Mouse (Mus musculus): ENCODE measurements around the gene Rapgef5.

The Rapgef5 gene

GRCm38 (mm10) chr12:117720794-117721747 lies 204.8 kb downstream of the Rapgef5 start:
- DNase-seq (ENCODE audit: low spot score) = no peak

- DNase-seq (ENCODE audit: low spot score) = no peak
These were observed 205.5 kb downstream of the Rapgef5 start for GRCm38 (mm10) chr12:117721748-117722150.

- DNase-seq (ENCODE audit: low spot score) = no peak
These were observed 208.7 kb downstream of the Rapgef5 start for GRCm38 (mm10) chr12:117725011-117725410.

- DNase-seq (ENCODE audit: low spot score) = no peak
These were observed 211.3 kb downstream of the Rapgef5 start for GRCm38 (mm10) chr12:117727481-117728177.

GRCm38 (mm10) chr12:117728178-117728611 lies 211.9 kb downstream of the Rapgef5 start:
- DNase-seq (ENCODE audit: low spot score) = no peak

- DNase-seq (ENCODE audit: low spot score) = no peak
These were observed 217.3 kb downstream of the Rapgef5 start for GRCm38 (mm10) chr12:117733611-117734010.

- DNase-seq (ENCODE audit: low spot score) = no peak
These were observed 219.9 kb downstream of the Rapgef5 start for GRCm38 (mm10) chr12:117736130-117736529.

GRCm38 (mm10) chr12:117736928-117737327 lies 220.6 kb downstream of the Rapgef5 start:
- no peak for DNase-seq (ENCODE audit: low spot score)

GRCm38 (mm10) chr12:117737332-117738031 lies 221.2 kb downstream of the Rapgef5 start:
- DNase-seq (ENCODE audit: low spot score) = no peak

GRCm38 (mm10) chr12:117742487-117742886 lies 226.2 kb downstream of the Rapgef5 start:
- no peak for DNase-seq (ENCODE audit: low spot score)

- DNase-seq (ENCODE audit: low spot score) = no peak
These were observed 228.6 kb downstream of the Rapgef5 start for GRCm38 (mm10) chr12:117744580-117745483.

GRCm38 (mm10) chr12:117746611-117747010 lies 230.3 kb downstream of the Rapgef5 start:
- no peak for DNase-seq (ENCODE audit: low spot score)

GRCm38 (mm10) chr12:117751045-117751444 lies 234.8 kb downstream of the Rapgef5 start:
- DNase-seq (ENCODE audit: low spot score) = no peak

GRCm38 (mm10) chr12:117751520-117752383 lies 235.5 kb downstream of the Rapgef5 start:
- no peak for DNase-seq (ENCODE audit: low spot score)

GRCm38 (mm10) chr12:117756010-117756409 lies 239.7 kb downstream of the Rapgef5 start:
- no peak for DNase-seq (ENCODE audit: low spot score)

- DNase-seq (ENCODE audit: low spot score) = no peak
These were observed 244.1 kb downstream of the Rapgef5 start for GRCm38 (mm10) chr12:117760373-117760772.

- no peak for DNase-seq (ENCODE audit: low spot score)
These were observed 244.6 kb downstream of the Rapgef5 start for GRCm38 (mm10) chr12:117760846-117761245.

GRCm38 (mm10) chr12:117761698-117762097 lies 245.4 kb downstream of the Rapgef5 start:
- no peak for DNase-seq (ENCODE audit: low spot score)

GRCm38 (mm10) chr12:117763247-117763646 lies 247.0 kb downstream of the Rapgef5 start:
- DNase-seq (ENCODE audit: low spot score) = no peak

GRCm38 (mm10) chr12:117764839-117765238 lies 248.6 kb downstream of the Rapgef5 start:
- peak; percentile 80 for DNase-seq (ENCODE audit: low spot score)

All from c-Kit-positive CD71-positive TER-119-positive erythroid progenitor cells, embryonic 14.5 days (primary cell).